19 mouse cellular contexts compared by ENCODE assay signal in the genomic region with DNA sequence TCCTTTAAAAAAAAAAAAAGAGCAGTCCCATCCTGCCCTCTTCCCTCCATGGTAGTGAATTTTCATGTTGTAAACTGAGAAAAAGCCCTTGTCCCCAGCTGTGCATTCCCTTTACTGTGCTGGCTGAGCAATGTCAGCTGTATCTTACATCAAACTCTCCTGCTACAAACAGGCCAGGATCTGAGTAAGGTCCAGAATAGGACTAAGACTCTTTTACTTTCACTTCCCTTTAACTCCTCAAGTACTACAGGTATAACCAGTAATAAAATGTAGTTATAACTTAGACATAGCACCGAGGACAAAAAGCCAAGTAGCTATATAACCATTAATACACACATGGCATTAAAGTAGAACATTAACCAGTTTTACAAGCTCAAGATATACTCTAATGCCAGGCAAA. TPM values are rescaled to one million over a fixed set of nuclear protein-coding genes. Genes with fewer than 3 reads are reported as not detected.
A peak's percentile ranks its signal among the peaks of the same experiment; 100 is the strongest.
DNase-seq lines count a peak whose midpoint lies in the region; ATAC-seq and TF ChIP-seq lines count a peak whose summit lies in the region.
"Had no signal": no experiment of that assay in that cellular context is flagged by ENCODE, and none has a peak within 500 bp of the region (broad histone marks: within the 10 kb centered on the region; RNA-seq: fewer than 3 reads in every experiment).

No protein-coding gene starts in this region.

- no peak for TF ChIP-seq EP300 in heart, postnatal 0 days (IDR thresholded peaks at IDR 0.05; ENCODE audit: low read depth)

- H3K27ac ChIP-seq in heart, postnatal 0 days (ENCODE audit: low read depth): peak overlapping the region; percentile 20; the same call in 1 of the 2 replicates
- H3K27ac ChIP-seq in intestine, embryonic 15.5 days: no peak overlapping the region
- peak overlapping the region; percentile 54 for H3K27ac ChIP-seq in macrophage
- H3K27ac ChIP-seq: embryonic facial prominence, embryonic 12.5 days; layer of hippocampus, adult 2 months; limb, embryonic 15.5 days; stomach, postnatal 0 days had no signal

- no peak overlapping the region for H3K9ac ChIP-seq in heart, postnatal 0 days (replicated peaks; ENCODE audit: low read depth, low read length)
- H3K9ac ChIP-seq in intestine, embryonic 15.5 days: no peak overlapping the region
- H3K9ac ChIP-seq: embryonic facial prominence, embryonic 12.5 days; limb, embryonic 15.5 days had no signal

- TF ChIP-seq CTCF in heart, postnatal 0 days (IDR thresholded peaks at IDR 0.05; ENCODE audit: low read depth): no peak

- H3K4me1 ChIP-seq in heart, postnatal 0 days (ENCODE audit: control insufficient read depth, insufficient read depth): peaks cover 20% of the 10 kb centered on the region; the same call in 1 of the 2 replicates
- H3K4me1 ChIP-seq in intestine, embryonic 15.5 days (replicated peaks): 0 out of 2 replicates have a peak, but pooled peaks cover 2% of the 10 kb centered on the region
- H3K4me1 ChIP-seq: embryonic facial prominence, embryonic 12.5 days; limb, embryonic 15.5 days had no signal

- no peak overlapping the region for H3K4me3 ChIP-seq in heart, postnatal 0 days (ENCODE audit: low read depth, low read length)
- no peak overlapping the region for H3K4me3 ChIP-seq in intestine, embryonic 15.5 days (replicated peaks)
- H3K4me3 ChIP-seq in macrophage (ENCODE audit: inconsistent target): no peak overlapping the region
- H3K4me3 ChIP-seq: embryonic facial prominence, embryonic 12.5 days; layer of hippocampus, adult 2 months; limb, embryonic 15.5 days had no signal

- H3K36me3 ChIP-seq in heart, postnatal 0 days (replicated peaks; ENCODE audit: control insufficient read depth, insufficient read depth, low read length): peaks cover 13% of the 10 kb centered on the region; the same call in 1 of the 2 replicates
- H3K36me3 ChIP-seq in intestine, embryonic 15.5 days: no peaks in the 10 kb centered on the region
- peaks cover 21% of the 10 kb centered on the region; the same call in 1 of the 2 replicates for H3K36me3 ChIP-seq in macrophage (ENCODE audit: inconsistent target)

- H3K9me3 ChIP-seq in heart, postnatal 0 days (replicated peaks; ENCODE audit: control insufficient read depth, low read length): no peaks in the 10 kb centered on the region
- no peaks in the 10 kb centered on the region for H3K9me3 ChIP-seq in intestine, embryonic 15.5 days
- H3K9me3 ChIP-seq: embryonic facial prominence, embryonic 12.5 days; limb, embryonic 15.5 days had no signal

- no peak for ATAC-seq in heart, postnatal 0 days (ENCODE audit: insufficient read depth, low read depth)
- peak; percentile 85 for ATAC-seq in intestine, embryonic 15.5 days
- ATAC-seq: hindbrain, embryonic 16.5 days had no signal

- WGBS in heart, postnatal 0 days: 86% methylated on average over 1 of the region's 1 CpGs
- 67% methylated on average over 1 of the region's 1 CpGs for WGBS in intestine, embryonic 15.5 days
- WGBS in macrophage (ENCODE audit: missing documents): 0% methylated on average over 1 of the region's 1 CpGs

- no peak for DNase-seq in heart, postnatal 0 days (ENCODE audit: low spot score)
- no peak for DNase-seq in heart, adult 11 months
- DNase-seq in B cell, adult 2 months: peak; percentile 38 to 40
- no peak for DNase-seq in layer of hippocampus, postnatal 25 days (ENCODE audit: extremely low spot score in 1 of 2, low spot score in 1 of 2)
- no peak for DNase-seq in layer of hippocampus, postnatal 14 days (ENCODE audit: low spot score in 2 of 2)
- no peak for DNase-seq in right cerebral cortex, postnatal 10 days (ENCODE audit: low spot score in 2 of 2)
- DNase-seq: adrenal gland, postnatal 10 days; cerebellum, adult 2 months; gastrocnemius, postnatal 25 days; heart, postnatal 14 days; retina, postnatal 1 day; spleen, adult 18-20 months had no signal

- H3K4me2 ChIP-seq in heart, postnatal 0 days (ENCODE audit: low read depth, low read length): no peak overlapping the region
- H3K4me2 ChIP-seq in intestine, embryonic 15.5 days (replicated peaks): no peak overlapping the region
- H3K4me2 ChIP-seq: embryonic facial prominence, embryonic 12.5 days; limb, embryonic 15.5 days had no signal

- peaks cover 100% of the 10 kb centered on the region for H3K79me2 ChIP-seq in macrophage (ENCODE audit: inconsistent target)

- no peaks in the 10 kb centered on the region for H3K27me3 ChIP-seq in heart, postnatal 0 days (ENCODE audit: control insufficient read depth, insufficient read depth, low read length)
- H3K27me3 ChIP-seq in intestine, embryonic 15.5 days (replicated peaks): no peaks in the 10 kb centered on the region
- H3K27me3 ChIP-seq: embryonic facial prominence, embryonic 12.5 days; limb, embryonic 15.5 days had no signal

RNA-seq across cellular contexts. Expression of gene Cltc, which starts 18.4 kb away (rescaled TPM):
- 185 and 279 TPM in 2 replicates for total RNA-seq in heart, postnatal 0 days (2014; rRNA removed; ENCODE audit: low replicate concordance)
- polyA plus RNA-seq in heart, postnatal 0 days (2015; fragmentation: Nextera tagmentation; extraction: Ambion mirVana): 71.0 and 77.6 TPM in 2 replicates
- polyA plus RNA-seq in intestine, embryonic 15.5 days (2015; fragmentation: Nextera tagmentation; extraction: Ambion mirVana): 134 and 135 TPM in 2 replicates
- total RNA-seq in macrophage (2018; cell fraction: chromatin; rRNA removed): 100 to 1,000 TPM; 168 to 617 (median 424) TPM
- total RNA-seq in macrophage (2018; cell fraction: cytosol; rRNA removed): 100 to 1,000 TPM; 257 to 670 (median 437) TPM
- 100 to 1,000 TPM; 263 to 585 (median 427) TPM for total RNA-seq in macrophage (2018; cell fraction: nucleus; rRNA removed)
- 342 to 483 TPM (median 367 TPM) in 3 replicates for polyA plus RNA-seq in macrophage (2018)
- 100 to 1,000 TPM; 453 to 461 TPM for total RNA-seq in layer of hippocampus, postnatal 25 days (2021)
- total RNA-seq in layer of hippocampus, postnatal 14 days (2021): 100 to 1,000 TPM; 481 to 511 TPM

RNA-seq across cellular contexts. Expression of gene Ptrh2, which starts 55.2 kb away (rescaled TPM):
- 6.5 and 7.1 TPM in 2 replicates for total RNA-seq in heart, postnatal 0 days (2014; rRNA removed; ENCODE audit: low replicate concordance)
- polyA plus RNA-seq in heart, postnatal 0 days (2015; fragmentation: Nextera tagmentation; extraction: Ambion mirVana): 14.0 and 14.6 TPM in 2 replicates
- polyA plus RNA-seq in intestine, embryonic 15.5 days (2015; fragmentation: Nextera tagmentation; extraction: Ambion mirVana): 31.0 and 33.1 TPM in 2 replicates
- total RNA-seq in macrophage (2018; cell fraction: chromatin; rRNA removed): 1 to 10 TPM in 22 of 26 experiments, under 1 TPM in 4; 0.43 to 8.2 (median 2.4) TPM
- 1 to 10 TPM; 2.6 to 8.1 (median 6.1) TPM for total RNA-seq in macrophage (2018; cell fraction: cytosol; rRNA removed)
- 1 to 10 TPM in 25 of 26 experiments, under 1 TPM in 1; 0.96 to 9.8 (median 3.0) TPM for total RNA-seq in macrophage (2018; cell fraction: nucleus; rRNA removed)
- 4.8 to 8.1 TPM (median 5.8 TPM) in 3 replicates for polyA plus RNA-seq in macrophage (2018)
- 1 to 10 TPM; 8.9 to 9.8 TPM for total RNA-seq in layer of hippocampus, postnatal 25 days (2021)
- total RNA-seq in layer of hippocampus, postnatal 14 days (2021): 10 to 100 TPM in 1 of 2 experiments, 1 to 10 TPM in 1; 9.9 to 10.2 TPM

RNA-seq across cellular contexts. Expression of gene Vmp1, which starts 55.3 kb away (rescaled TPM):
- 48.9 and 51.7 TPM in 2 replicates for total RNA-seq in heart, postnatal 0 days (2014; rRNA removed; ENCODE audit: low replicate concordance)
- polyA plus RNA-seq in heart, postnatal 0 days (2015; fragmentation: Nextera tagmentation; extraction: Ambion mirVana): 72.1 and 77.9 TPM in 2 replicates
- 168 and 176 TPM in 2 replicates for polyA plus RNA-seq in intestine, embryonic 15.5 days (2015; fragmentation: Nextera tagmentation; extraction: Ambion mirVana)
- total RNA-seq in macrophage (2018; cell fraction: chromatin; rRNA removed): 1,000 to 10,000 TPM in 19 of 26 experiments, 100 to 1,000 TPM in 7; 453 to 1,709 (median 1,185) TPM
- total RNA-seq in macrophage (2018; cell fraction: cytosol; rRNA removed): 100 to 1,000 TPM in 22 of 26 experiments, 10 to 100 TPM in 4; 78.5 to 270 (median 141) TPM
- 1,000 to 10,000 TPM in 24 of 26 experiments, 100 to 1,000 TPM in 2; 806 to 3,396 (median 2,155) TPM for total RNA-seq in macrophage (2018; cell fraction: nucleus; rRNA removed)
- 100 to 184 TPM (median 127 TPM) in 3 replicates for polyA plus RNA-seq in macrophage (2018)
- 100 to 1,000 TPM; 117 to 132 TPM for total RNA-seq in layer of hippocampus, postnatal 25 days (2021)
- 100 to 1,000 TPM; 129 to 130 TPM for total RNA-seq in layer of hippocampus, postnatal 14 days (2021)

Comparison
In these comparisons a context has a peak if more than half of its experiments do, and no peak if none do; other contexts are left out.
1. DNase-seq: peak in B cell, adult 2 months (2 of 2); none in heart, postnatal 0 days (single experiment), heart, adult 11 months (single experiment), layer of hippocampus, postnatal 25 days (0 of 2), layer of hippocampus, postnatal 14 days (0 of 2) and right cerebral cortex, postnatal 10 days (0 of 2).